Mouse (Mus musculus) CH12.LX (cell line): ENCODE measurements at regions not wholly inside any gene's neighbourhood (a gene's known extent, or its start where the extent isn't known, plus 50 kb on each side); places are given as distances from the start of the nearest gene placed in this dataset.

Experiments
- CTCF ChIP-seq, 2 experiments: IDR thresholded peaks in 1 of 2; conservative IDR thresholded peaks in 1 of 2; 2 replicates each; pipeline ENCODE4 v1.5.1; 2011 to 2012; ENCODE audit warnings: low read depth in 2 of 2, low read length in 2 of 2, improper control_type of control experiment in 1 of 2, inconsistent platforms in 1 of 2, mild to moderate bottlenecking in 1 of 2, moderate library complexity in 1 of 2
- ELF1 ChIP-seq: IDR thresholded peaks from 2 replicates; pipeline ENCODE4 v1.6.1; 2014; ENCODE audit warnings: low read depth, mild to moderate bottlenecking, inconsistent platforms, low read length, improper control_type of control experiment
- EP300 ChIP-seq: IDR thresholded peaks from 2 replicates; pipeline ENCODE4 v1.6.1; 2011; ENCODE audit warnings: low read length, improper control_type of control experiment
- ETS1 ChIP-seq: conservative IDR thresholded peaks from 2 replicates; pipeline ENCODE4 v1.6.1; 2012; ENCODE audit warnings: low read depth, mild to moderate bottlenecking, inconsistent platforms, low read length, improper control_type of control experiment, moderate library complexity
- MAX ChIP-seq: IDR thresholded peaks from 2 replicates; pipeline ENCODE4 v1.6.1; 2011; ENCODE audit warnings: low read length, improper control_type of control experiment
- POLR2AphosphoS2 ChIP-seq: IDR thresholded peaks from 2 replicates; pipeline ENCODE4 v1.6.1; 2011; ENCODE audit warnings: low read depth, low read length, improper control_type of control experiment
- TBP ChIP-seq: conservative IDR thresholded peaks from 2 replicates; pipeline ENCODE4 v1.6.1; 2011; ENCODE audit warnings: low read depth, low read length, improper control_type of control experiment
- UBTF ChIP-seq: IDR thresholded peaks from 2 replicates; pipeline ENCODE4 v1.6.1; 2012; ENCODE audit warnings: low read depth, mild to moderate bottlenecking, inconsistent platforms, low read length, improper control_type of control experiment, moderate library complexity
- USF1 ChIP-seq: IDR thresholded peaks from 2 replicates; pipeline ENCODE4 v1.6.1; 2014; ENCODE audit warnings: low read depth, mild to moderate bottlenecking, inconsistent platforms, low read length, improper control_type of control experiment
- USF2 ChIP-seq: conservative IDR thresholded peaks from 2 replicates; pipeline ENCODE4 v1.6.1; 2011; ENCODE audit warnings: low read depth, low read length, improper control_type of control experiment
- ZMIZ1 ChIP-seq: IDR thresholded peaks from 2 replicates; pipeline ENCODE4 v1.6.1; 2012; ENCODE audit warnings: low read depth, mild to moderate bottlenecking, inconsistent platforms, low read length, improper control_type of control experiment

DNA sequence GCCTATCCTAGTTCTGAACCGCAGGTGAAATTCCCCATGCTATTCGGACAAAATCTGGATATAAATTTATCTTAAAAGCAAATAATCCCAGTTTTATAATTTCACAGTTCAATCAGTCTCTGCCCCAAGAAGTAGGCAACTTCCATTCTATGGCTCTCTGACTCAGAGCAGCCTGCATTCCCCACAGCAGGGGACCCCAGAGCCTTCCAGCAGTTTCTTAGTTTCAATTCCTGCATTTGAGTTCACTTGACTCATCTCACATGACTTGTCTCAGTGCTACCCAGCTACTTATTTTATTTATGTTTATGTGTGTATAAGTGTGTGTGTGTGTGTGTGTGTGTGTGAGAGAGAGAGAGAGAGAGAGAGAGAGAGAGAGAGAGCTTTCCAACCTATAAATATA is 650.0 kb downstream of the Nebl start:
- TF ChIP-seq TBP (no peak), ETS1 (no peak), EP300 (no peak), POLR2AphosphoS2 (no peak), CTCF (conservative IDR thresholded peaks at IDR 0.05 in 1 of 2, IDR thresholded peaks at IDR 0.05 in 1 of 2; ENCODE audit: low read depth in 2 of 2, low read length in 2 of 2) (no peak), ZMIZ1 (no peak), USF1 (no peak), ELF1 (no peak), USF2 (no peak), MAX (no peak), UBTF (no peak)
